Mouse (Mus musculus): Measurements from ENCODE around the gene Ffar2.
"Not testable (repeated sequence)": the region's sequence is repeated elsewhere in the genome, so short reads cannot be mapped to it uniquely, and the experiment has no call there.

Gene Ffar2

DNA sequence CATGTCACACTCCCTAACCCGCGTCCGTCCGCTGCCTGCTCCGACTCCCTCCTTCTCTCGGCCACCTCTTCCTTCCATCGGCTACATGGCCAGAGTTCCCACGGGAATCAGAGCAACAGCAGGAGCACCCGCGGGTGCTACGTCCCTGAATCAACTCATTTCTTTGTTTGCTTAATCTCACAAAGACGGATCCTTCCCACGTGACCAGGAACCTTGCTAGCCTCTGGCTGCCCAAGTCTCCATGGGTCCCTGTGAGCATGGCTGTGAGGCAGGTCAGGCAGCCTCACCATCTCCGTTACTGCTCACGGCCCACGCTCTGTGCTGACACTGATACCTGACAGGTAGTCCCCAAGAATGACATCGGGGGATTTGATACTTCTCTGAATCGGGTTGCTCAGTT, at the start of gene Ffar2:
TSS of gene Ffar2 (minus strand) at position 101 of the 400 bp plus-strand sequence.
- DNase-seq (ENCODE audit: low read depth), result no peak

DNA sequence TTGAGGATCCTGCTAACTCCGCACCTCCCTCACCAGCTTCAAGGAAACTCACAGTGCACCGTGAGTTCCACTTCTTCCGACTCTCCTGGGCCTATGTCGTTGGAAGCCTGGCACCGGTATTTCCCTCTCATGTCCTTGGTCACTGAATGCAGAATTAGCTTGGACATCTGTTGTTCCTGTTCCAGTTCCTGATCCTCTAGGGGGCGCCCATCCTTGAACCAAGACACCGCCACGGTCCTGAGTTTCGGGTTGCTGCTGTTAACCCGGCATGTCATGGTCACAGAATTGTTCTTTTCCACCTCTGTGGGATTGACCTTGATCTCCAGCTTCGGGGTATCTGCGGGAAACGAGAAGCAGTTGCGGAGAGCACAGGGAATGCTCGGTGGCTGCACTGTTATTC, 49.5 kb upstream of the Ffar2 start:
- peak; percentile 66 for DNase-seq (ENCODE audit: low read depth)

DNA sequence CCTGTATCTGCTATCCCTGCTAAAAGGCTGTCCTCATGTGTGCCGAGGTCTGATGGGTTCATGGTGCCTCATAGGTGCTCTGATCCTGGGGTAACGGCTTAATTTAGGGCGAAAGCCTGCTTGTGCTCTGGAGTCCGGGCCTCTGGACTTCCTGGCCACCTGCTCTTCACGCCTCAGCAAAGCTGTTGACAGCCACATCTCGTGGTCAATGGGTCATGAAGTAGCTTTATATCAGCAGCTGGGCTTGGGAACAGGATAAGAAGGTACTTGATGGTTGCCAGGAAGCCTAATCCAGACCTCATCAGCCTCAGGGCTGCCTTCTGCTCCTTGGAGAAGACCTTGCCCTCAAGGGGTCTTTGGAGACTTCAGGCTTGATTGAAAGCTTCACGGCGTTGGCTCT, 39.8 kb upstream of the Ffar2 start:
- DNase-seq (ENCODE audit: low read depth), result no peak

DNA sequence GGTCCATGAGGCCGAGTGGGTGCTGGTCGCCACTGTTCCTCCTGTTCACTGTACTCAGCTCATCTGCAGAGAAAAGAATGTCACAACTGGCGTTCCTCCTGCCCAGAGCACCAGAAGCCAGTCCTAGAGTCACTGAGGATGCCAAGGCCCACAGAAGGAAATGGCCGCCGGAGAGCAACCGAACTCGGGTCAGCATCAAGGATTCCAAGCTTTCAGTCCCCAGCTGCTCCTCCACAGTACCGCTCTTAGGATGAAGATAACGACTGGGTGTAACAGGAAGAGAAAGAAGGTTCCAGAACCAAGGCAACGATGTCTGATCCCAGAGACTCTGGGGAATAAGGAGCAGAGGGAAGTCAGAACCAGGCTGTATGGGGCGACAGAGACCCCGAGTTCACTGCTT, 37.9 kb upstream of the Ffar2 start, which contains the start of gene Ffar1:
TSS of gene Ffar1 (minus strand) at position 101 of the 400 bp plus-strand sequence.
- no peak for DNase-seq (ENCODE audit: low read depth)

DNA sequence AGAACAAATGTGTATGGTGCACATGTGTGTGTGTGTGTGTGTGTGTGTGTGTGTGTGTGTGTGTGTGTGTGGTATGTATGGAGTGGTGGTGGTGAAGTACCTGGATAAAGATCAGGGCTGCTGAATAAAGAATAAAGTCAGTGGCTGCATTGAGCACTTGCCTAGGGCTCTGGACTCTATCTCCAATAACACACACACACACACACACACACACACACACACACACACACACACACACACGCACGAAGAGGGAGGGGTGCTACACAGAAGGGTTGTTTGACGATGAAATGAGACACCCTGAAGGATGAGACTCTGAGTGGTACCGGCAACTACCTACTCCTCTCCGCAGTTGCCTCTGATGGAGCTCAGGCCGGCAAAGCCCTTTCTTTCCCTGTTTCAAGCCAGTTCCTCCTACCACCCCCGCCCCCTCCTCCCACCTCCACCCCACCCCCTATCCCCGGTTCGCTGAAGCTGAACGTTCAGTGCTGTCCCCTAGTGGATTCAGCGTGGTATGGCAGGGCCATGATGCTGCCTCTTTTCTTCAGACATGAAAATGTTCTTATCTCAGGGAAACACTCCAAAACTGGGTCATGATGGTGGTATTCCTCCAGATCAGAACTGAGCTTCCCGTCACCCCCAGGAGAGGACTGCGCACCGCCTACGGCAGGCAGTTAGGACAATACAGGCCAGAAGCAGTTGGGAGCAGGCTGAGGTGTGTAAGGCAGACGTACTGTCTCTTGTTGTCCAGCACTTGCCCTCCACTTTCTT, 36.2 kb upstream of the Ffar2 start:
- DNase-seq (ENCODE audit: low read depth), result peak; percentile 71

DNA sequence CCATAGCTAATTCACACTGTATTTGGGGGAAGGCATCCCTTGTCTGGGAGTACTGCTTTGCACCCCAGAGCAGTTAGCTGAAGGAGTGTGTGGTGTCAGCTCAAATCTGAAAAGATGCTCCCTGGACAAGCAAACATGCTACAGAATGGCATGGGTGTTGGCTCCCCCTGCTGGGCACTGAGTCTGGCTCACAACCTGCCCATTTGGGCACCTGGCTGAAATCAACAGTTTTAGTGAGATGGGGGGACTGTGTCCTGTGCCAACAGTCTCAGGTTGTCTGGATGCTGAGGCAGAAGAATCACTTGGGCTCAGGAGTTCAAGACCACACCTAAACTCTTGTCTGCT, 35.7 kb upstream of the Ffar2 start:
- DNase-seq (ENCODE audit: low read depth), result peak; percentile 81

DNA sequence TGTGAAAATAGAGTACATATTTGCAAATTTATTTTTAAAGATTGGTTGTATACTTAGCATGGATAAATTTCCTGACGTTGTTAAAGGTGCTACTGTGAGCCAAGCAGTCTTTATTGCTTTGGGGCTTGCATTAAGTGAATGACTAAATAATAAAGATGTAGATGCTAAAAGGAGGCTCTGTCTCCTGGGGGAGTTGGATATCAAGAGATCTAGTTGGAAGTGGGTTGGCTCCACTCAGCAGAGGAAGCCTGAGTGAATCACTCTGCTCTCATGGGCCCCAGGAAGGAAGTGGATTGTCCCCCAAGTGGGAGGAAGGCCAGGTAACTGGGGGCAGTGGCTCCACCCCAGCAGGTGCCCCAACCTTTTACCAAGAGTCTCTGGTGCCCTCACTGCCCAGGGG, 34.2 kb upstream of the Ffar2 start:
- DNase-seq (ENCODE audit: low read depth), result no peak

DNA sequence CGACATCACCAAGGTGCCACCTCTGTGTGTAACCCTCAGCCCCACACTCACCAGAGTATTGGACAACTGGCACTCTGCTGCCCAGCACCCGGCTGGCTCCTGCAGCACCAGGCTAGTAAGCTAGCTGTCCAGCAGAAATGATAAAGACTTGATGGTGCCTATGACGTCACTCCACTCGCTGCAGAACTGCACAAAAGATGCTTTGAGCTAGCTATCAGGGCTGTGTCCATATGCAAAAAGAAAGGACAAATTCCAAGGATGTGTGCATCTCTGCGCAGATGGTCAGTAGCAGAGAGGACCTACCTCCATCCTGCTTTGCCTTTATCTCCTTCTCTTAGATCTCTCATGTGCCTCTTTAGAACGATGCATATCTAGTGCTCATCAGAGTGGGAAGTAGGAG, 32.5 kb upstream of the Ffar2 start, which contains the start of gene Ffar3:
TSS of gene Ffar3 (minus strand) at position 101 of the 400 bp plus-strand sequence.
- DNase-seq (ENCODE audit: low read depth), result no peak

DNA sequence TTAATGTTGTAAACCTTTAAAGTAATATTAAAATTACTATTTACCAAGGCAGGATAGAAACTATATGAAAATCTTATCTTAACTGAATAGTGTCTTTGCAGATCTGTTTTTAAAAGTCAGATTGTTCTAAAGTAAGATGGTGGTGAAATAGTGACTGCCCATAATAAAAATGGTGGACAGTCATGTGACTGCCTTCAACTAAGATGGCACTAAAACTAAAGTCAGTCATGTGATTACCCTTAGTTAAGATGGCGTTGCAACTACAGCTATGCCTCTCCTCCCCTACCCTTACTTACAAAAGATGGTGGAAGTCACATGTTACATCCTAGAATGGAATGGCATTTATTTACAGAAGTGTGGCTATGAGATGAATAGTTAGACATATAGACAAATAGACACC, 27.8 kb upstream of the Ffar2 start:
- DNase-seq (ENCODE audit: low read depth), result no peak

DNA sequence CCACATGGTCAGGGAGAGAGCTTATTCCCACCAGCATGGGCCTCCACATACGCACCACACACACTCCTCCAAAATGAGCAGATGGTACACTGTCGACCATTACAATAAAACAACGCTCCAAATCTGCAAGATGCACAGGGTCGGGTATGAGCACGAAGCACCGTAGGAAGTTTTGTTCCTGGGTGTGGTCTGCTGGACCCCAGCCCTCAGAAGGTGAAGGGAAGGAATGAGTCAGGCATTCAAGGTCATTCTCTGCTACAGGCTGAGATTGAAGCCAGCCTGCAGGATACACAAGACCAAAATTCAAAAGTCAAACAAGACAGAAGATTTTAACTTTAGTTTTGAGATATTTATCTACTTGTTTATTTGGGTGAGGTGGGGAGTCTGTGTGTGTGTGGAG, 24.4 kb upstream of the Ffar2 start:
- DNase-seq (ENCODE audit: low read depth), result no peak

DNA sequence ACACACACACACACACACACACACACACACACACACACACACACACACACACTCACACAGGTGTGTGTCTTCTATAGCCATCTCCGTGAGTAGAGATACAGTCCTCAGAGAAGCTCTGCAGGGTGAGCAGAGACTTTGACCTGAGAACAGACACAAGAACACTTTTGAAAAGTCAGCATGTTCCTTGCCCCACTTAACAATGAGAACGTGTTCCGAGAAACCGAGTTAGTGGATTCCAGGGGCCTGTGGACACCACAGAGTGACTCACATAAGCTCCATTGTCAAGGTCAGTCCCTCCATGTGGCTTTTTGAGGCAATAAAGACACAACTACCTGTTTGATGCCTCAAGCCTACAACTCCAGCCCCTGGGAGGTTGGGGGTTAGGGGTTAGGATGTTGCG, 23.8 kb upstream of the Ffar2 start:
- no peak for DNase-seq (ENCODE audit: low read depth)

DNA sequence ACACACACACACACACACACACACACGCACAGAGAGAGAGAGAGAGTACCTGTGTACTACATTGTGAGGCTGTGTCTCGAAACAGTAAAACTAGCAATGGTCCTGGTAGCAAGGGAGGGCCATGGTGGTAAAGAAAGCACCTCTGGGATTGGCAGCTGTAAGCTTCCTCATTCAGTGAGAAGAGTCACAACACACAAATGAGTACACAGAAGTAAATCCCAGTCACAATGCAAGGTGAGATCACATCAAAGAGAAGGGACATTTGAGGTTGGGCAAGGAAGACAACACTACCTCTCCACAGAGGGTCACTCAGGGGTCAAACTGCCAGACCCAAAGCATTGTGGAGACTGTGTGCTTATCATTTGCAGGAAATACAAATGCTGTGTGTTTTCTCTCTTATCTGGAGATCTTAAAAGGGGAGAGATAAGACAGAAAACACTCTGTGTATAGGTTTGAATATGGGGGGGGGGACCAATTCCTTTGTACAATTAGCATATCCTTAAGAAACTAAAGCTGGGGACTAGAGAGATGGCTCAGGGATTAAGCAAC, 23.0 kb upstream of the Ffar2 start:
- no peak for DNase-seq (ENCODE audit: low read depth)

DNA sequence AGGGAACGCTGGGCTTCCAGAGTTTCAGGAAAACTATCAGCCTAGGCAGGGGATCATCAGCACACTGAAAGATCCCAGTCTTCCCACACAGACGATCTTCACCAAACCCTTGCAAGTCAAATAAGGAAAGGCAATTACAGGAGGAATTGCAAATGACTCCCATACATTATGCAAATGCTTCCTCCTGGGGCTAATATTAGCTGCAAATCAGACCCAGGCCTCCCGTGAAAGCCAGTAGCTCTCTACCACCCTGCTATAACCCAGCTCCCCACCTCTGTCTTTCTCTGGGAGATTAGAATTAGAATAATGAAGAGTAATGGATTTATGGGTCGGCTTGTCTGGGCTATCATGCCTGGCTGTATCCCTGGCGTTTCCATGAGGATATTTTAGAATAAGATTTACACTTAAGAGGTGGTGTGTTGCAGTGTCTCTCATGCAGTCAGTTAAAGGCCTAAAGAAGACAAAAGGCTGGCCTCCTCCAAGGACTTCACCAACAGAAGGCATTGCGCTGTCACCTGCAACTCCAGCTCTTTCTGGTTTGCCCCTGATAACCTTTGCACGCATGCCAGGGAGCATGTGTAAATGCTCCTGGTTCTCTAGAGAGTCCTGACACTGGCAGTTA, 21.2 kb upstream of the Ffar2 start:
- DNase-seq (ENCODE audit: low read depth), result no peak

DNA sequence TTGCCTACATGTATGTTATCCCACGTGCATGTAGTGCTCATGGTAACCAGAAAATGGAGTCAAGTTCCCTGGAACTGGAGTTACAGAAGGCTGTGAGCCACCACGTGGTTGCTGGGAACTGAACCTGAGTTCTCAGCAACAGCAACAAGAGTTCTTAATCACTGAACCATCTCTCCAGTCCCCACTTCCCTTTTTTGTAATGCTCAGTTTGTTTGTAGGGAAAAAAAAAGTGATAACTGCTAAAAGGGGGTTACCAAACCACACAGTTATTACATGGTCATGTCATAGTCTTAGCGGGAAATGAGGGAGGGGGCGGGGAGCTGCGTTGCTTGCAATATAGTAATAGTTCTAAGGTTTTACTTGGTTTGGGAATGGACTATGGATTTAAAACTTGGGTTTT, 18.5 kb upstream of the Ffar2 start:
- DNase-seq (ENCODE audit: low read depth), result no peak

DNA sequence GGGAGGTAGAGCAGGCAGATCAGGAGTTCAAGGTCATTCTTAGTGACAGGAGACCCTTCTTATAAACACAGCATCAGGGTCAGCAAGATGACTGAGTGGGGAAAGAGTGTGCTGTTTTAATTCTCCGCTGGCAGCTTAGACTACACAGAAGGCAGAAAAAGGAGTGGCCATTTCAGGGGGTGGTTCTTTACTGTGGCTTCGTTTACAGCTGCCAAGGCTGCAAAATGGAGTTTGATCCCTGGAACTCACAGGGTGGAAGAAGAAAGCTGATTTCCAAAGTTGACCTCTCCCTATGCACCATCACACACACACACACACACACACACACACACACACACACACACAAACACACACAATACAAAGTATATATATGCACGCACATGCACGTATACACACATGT, 17.8 kb upstream of the Ffar2 start:
- no peak for DNase-seq (ENCODE audit: low read depth)

DNA sequence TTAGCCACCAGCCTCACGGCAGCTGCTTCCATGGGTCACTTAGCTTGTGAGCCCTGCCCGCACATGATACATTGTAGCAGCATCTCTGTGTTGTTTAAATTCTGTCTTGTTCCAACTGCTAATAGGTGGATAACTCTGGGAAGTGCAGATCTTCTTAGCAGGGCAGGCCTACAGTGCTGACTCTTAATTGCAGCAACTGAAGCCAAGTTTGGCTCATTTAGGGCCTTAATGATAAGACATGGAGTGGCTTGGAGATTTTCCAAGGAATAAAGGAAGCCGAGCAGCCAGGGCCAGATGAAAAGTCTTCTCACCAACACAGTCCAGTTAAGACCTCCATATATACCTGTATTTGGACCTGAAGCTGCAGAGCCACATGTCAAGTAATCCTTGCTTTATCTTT, 16.7 kb upstream of the Ffar2 start:
- no peak for DNase-seq (ENCODE audit: low read depth)

DNA sequence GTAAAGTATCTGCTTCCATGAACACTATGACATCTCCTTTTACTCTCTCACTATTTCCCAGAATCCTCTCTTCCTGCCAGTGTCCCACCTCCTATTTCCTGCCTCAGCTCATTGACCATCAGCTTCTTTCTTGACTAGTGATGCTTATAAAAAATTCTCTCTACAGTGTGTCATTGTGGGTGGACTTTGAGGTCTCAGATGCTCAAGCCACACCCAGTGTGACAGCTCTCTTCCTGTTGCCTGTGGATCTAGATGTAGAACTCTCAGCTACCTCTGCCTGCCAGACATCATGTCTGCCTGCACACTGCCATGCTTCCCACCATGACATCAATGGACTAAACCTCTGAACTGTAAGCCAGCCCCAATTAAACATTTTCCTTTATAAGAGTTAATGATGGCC, 13.7 kb upstream of the Ffar2 start:
- no peak for DNase-seq (ENCODE audit: low read depth)

DNA sequence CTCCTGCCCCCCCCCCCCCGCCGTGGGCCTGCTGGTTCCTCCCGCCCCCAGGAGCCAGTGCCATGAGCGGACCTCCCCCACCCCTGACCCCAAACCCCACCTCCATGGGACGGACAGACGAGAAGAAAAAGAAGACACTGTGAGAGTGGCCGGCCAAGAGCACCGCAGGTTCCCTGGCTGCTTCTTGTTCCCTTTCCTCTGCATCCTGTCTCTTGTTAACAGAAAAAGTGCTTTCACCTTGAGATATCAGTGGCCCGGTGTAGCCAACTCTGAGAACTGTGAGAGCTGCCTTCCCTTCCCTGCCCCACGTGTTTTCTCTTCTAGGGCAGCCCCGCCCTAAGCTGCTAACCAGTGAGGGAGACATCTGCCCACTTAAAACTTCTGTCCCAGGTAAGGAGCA, 9.1 kb upstream of the Ffar2 start:
- not testable (repeated sequence) for DNase-seq (ENCODE audit: low read depth)

DNA sequence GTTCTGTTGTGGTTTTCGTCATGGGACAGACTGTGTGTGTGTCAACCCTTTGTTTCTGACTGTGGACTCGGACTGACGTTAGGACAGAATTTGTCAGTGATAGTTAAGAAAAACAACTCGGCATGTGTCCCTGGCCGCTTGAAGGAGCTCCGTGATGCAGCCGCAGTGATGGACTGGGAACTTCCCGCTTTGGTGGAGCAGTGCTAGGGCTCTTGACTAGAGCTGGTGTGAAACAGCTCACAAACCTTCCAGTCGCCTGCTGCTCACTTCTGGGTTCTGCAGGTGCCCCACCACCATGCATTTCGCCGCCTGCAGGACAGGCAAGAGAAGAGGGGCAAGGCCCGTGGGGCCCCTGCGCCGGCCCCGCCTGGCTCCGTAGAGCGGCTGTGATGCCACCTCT, 8.7 kb upstream of the Ffar2 start:
- DNase-seq (ENCODE audit: low read depth), result no peak

DNA sequence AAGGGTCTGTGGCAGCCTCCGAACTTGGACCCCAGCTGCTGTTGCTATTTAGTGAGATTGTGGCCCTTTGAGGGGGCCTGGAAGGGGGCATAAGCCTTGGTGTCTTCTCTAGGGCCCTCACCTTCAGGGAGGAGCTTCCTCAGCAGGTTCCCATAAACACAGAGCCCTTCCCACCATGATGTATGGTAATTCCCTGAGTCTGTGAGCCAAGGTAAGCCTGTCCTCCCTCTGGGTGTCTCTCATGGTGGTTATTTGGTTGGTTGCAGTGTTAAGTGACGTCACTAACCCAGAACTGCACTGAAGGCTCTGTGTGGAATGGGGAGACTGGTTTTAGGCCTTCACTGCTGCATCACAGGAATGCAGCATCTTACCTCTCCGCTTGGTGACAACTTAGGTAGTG, 5.9 kb upstream of the Ffar2 start:
- DNase-seq (ENCODE audit: low read depth), result no peak

DNA sequence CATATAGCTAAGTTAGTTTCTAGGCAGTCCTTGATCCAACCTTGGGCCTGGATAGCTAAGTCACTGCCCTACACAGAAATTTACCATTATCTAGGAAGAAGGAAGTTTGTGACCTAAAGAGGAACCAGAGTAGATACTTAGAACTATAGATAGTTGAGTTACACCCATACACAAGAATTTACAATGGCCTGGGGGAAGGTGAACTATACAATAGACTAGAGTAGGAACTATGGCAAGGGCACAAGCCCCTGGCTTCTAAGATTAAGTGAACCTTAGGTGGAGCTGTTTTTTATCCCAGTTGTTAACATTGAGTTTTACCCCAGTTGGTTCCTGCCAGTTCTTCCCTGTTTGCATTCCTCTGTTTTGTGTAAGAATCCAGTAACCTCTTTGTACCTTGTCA, 5.3 kb upstream of the Ffar2 start:
- not testable (repeated sequence) for DNase-seq (ENCODE audit: low read depth)

DNA sequence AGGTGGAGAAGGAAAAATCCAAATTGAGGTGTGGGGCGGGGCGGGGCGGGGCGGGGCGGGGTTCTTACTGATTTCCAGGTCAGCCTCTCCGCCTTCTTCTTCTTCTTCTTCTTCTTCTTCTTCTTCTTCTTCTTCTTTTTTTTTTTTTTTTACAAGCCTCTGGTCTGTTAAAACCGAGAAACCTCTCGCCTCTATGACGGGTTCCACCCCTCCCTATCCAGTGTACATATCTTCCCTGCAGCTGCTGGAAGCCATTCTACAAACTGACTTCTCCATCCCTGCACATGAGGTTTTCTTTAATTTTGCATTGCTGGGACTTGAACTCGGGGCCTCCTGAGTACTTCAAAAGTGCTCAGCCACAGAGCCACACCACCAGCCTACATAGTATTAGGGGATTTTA, 3.1 kb upstream of the Ffar2 start:
- DNase-seq (ENCODE audit: low read depth), result no peak

DNA sequence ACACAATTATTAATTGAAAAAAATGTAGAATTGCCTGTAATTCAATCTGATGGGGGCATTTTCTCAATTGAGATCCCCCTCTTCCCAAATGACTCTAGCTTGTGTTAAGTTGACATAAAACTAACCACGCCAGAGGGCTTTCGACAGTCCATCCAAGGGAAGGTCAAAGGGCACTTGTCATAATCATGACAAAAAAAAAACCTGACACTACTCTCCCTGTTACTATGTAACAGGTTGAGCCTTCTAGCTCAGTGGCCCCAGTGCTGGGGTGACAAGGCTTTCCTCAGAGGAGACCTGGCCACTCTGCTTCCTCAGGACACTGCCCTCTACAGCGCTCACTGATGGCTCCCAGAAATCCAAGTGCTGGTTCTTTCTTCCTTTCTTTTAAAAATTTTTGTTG, 731 bp upstream of the Ffar2 start:
- DNase-seq (ENCODE audit: low read depth), result no peak

DNA sequence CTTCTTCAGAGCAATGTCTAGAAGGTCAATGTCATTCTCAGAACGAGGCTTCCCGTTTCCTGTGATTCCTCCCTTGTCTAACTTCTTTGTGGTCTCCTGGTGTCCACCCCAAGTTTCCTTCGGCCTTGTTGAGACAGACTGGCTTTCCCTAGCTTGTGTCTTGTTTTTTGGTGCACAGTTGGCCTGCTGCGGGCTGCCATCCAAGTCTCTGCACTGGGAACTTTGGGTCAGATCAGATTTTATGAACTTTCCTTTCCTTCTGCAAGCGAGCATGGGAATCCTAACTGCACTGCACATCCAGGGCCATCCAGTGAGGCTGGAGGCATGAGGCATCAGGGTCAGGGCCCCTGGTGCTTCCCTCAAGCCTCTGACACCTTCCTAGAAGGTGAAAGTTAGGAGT, 2.0 kb downstream of the Ffar2 start:
- no peak for DNase-seq (ENCODE audit: low read depth)

All from NIH3T3 (cell line).